Mouse (Mus musculus) heart, postnatal 36 days (tissue): Measurements from ENCODE around the gene Parn. TPM values are rescaled to one million over a fixed set of nuclear protein-coding genes. Genes with fewer than 3 reads are reported as not detected.
A peak's percentile ranks its signal among the peaks of the same experiment; 100 is the strongest.

Experiments
- DNase-seq, 2 experiments: peaks; one replicate each; pipeline ENCODE4 v3.0.0; 2021 to 2022
- intact Hi-C: fragments of 180-260 bp; cut with DNase I; formaldehyde crosslinking; loops from one replicate; pipeline ENCODE4 v1.15.1; 2025
- total RNA-seq, 2 experiments: library from RNA; stranded (reverse); gene quantifications; 2 replicates each; pipeline ENCODE4 v1.2.3; 2021

The Parn gene
- total RNA-seq, 2 experiments from 2014 or later = 9.0 to 10.9 TPM

DNA sequence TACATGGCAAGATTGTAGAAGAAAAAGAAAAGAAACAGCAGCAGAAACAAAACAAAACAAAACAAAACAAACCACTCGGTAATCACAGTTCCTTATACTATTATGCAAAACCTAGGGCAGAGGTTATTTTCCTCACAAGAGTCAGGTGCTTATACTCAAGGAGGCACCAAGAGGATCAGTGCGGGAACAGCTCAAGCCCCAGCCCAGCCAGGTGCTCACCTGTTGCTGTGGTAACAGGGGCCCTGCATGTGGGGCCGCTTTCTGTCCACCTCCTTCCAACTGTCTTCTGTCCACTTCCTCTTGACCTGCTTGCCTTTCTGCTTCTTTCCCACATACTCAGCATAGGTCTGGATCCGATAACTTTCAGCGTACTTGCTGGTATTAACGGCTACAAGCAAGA, 101.6 kb downstream of the Parn start:
- intact Hi-C loops = no loop called here
- no peak for DNase-seq

- intact Hi-C loops = no loop called here
- DNase-seq = no peak
Observed at GRCm38 (mm10) chr16:13565291-13565690, 102.7 kb downstream of the Parn start.

GRCm38 (mm10) chr16:13557784-13558183, 110.2 kb downstream of the Parn start:
- intact Hi-C loops = no loop called here
- DNase-seq = no peak

- intact Hi-C loops = no loop called here
- peak; percentile 28 to 33 for DNase-seq
Observed at GRCm38 (mm10) chr16:13556954-13557470, 111.0 kb downstream of the Parn start.

GRCm38 (mm10) chr16:13556446-13556845, 111.5 kb downstream of the Parn start:
- intact Hi-C loops = no loop called here
- DNase-seq = no peak

DNA sequence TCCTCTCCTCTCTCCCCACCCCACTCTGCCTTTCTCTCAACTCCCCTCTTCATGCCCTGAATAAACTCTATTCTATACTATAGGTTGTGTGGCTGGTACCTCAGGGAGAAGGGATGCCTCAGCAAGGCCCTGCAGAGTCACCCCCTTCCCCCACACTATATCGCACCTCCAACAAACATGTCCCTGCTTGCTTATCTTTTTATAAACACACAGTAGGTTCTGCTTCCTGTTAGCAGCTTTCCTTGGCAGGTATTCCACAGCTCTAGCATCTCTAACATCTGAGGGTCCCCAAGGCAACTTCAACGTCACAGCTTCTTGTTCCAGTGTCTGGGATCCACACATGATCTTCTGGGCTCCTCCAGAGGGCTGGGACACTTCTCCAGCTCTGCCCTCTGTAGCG, 117.3 kb downstream of the Parn start:
- no peak for DNase-seq
- intact Hi-C loops = no loop called here

DNA sequence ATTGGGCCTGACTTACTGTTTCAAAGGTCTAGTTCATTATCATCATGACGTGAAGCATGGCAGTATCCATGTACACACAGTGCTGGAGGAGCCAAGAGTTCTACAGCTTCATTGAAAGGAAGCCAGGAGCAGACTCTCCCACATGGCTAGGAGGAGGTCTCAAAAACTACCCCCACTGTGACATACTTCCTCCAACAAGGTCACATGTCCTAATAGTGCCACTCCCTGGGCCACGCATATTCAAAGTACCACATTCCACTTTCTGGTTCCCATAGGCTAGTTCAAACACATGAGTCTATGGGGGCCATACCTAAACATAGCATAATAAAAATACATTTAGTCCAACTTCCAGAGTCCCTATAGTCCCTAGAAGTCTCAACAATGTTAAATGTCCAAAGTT, 118.0 kb downstream of the Parn start:
- intact Hi-C loops = no loop called here
- DNase-seq = no peak

DNA sequence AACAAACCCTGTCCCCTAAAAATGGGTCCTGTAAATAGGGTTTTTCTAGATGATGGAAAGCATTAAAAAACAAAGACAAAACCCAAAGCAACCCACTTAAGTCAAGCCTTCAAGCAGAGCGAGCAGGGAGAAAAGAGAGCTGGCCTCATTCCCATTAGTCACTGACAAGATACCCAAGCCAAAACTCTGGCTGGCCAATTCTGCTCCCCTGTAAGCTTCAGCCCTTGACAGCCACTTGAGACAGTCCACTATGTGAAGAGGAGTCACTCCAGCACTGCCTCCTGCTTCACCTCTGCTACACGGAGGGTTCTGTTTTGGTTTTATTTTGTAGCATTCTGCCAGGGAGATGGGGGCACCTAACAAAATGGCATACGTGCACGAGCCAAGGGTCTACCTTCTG, 126.2 kb downstream of the Parn start:
- peak in 1 of 2 experiments; percentile 18 for DNase-seq
- intact Hi-C loops = no loop called here

DNA sequence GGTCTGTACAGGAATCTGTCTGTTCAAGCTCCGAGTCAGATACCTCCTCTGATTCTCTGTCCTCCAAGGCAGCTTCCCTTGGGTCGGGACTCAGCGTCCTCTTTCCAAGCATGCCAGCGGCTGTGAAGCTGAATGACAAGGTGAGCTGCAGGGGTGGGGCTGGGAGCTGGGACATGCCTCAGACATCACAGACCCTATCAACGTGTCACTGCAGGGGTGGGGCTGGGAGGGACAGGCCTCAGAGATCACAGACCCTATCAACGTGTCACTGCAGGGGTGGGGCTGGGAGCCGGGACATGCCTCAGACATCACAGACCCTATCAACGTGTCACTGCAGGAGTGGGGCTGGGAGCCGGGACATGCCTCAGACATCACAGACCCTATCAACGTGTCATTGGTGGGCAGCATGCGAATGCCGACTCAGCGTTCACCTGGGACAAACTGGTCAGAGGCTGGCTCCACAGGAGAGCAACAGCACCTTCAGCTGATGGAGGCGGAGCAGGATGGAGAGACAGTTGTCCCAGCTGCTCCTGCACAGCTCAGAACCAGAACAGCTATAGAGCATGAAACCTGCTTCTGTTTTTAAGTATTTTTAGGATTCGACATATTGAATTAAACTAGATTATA, 126.7 kb downstream of the Parn start:
- DNase-seq = no peak
- intact Hi-C loops = no loop called here

DNA sequence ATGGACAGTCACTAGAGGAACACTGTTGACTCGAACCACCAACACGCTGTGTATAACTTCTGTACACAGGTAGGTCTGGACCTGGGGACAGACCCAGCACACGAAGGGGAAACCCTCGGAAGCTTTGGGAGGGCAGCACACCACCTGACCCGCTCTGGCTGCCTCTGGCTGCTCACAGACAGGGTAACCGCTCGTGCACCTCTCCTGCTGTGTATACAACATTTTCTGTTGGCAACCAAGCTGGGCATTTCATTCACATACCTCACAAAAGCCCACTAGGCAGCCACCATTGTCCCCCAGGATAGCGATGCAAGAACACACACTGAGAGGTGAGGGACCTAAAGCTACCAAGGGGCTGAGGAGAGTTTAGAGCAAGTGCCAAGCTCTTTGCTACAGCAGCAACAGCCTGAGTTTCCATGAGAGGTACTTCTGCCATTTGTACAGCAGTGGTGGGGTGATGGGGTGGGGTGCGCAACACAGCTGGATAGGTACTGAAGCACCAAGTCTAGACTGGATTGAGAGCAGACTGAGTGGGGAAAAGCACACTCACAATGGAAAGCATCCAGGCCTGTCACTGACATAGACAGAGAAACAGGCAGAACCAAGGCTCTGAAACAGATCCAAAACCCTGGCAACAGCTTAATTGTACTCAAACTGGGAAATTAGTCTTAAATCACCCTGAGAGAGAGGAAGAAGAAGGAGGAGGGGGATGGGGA, 128.9 kb downstream of the Parn start:
- no peak for DNase-seq
- intact Hi-C loops = loop anchor here (10.0 kb wide), 1 partner anchor 424 kb away; no protein-coding TSS in a partner anchor

DNA sequence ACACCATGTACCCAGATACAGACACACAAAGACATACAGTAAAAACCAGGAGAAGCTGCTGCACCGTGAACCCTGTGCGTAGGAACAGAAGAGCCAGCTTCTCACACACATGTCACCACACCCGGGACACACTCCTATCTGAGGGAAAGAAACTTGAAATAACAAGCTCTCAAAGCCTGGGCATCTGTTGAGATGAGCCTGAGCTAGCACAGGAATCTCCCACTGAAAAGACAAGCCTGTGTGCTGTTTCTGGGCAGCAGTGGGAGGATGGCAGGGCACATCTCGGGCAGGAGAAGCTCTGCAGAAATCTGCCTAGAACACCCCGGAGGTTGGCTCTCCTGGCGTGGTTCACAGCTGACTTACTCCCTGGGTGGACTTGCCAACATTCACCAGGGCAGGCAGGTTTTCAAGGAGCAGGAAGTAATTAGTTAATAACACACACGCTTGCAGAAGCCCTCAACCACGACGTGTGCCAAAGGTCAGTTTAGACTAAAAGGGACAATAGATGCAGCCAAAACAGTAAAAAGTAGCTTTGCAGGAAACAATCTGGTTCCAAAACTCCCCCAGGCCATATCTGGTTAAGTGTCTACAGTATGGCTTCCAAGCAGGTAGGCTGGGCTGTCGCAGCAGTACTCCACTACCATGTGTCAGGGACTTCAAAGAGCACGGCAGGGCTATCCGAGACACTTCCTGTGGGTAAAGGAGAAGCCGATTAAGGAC, 129.6 kb downstream of the Parn start:
- no peak for DNase-seq
- intact Hi-C loops = loop anchor here (10.0 kb wide), 1 partner anchor 424 kb away; no protein-coding TSS in a partner anchor

DNA sequence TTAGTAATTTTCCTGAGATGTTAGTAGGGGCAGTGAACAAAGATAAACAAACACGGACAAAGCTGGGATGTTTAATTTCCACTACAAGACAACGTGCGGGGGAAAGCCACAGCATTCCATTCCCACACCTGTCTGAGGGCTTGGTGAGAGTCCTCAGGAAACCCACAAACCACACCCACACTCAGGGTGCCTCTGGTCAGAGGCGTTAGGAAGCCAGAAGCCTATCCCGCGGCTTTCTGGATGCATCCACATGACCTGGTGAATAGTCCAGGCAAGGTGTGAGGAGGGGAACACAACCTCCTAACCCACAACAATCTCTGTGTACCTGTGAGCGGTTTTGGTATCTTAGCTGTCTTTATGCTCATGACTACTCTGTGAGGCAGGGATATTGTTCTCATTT, 131.6 kb downstream of the Parn start:
- intact Hi-C loops = loop anchor here (10.0 kb wide), 1 partner anchor 422 kb away; no protein-coding TSS in a partner anchor
- no peak for DNase-seq

DNA sequence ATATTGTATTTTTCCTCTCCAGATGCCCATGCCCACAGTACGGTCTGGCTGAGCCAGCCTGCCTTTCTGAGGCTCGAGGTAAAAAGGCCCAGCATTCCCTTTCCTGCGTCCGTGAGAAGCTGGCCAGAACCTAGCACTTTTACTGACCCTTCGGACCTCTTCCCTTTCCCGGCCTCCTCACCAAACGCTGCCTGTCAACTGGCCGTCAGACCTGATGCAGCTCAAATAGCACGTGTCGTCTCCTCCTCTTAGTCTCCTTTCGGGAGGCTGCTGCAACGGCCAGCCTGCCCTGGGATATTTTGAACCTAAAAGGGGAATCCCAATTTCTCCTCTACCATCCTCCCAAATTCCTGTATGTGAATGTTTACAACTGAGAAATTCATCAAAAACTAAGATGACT, 132.1 kb downstream of the Parn start:
- intact Hi-C loops = loop anchor here (10.0 kb wide), 1 partner anchor 421 kb away; no protein-coding TSS in a partner anchor

GRCm38 (mm10) chr16:13532840-13533239, 135.1 kb downstream of the Parn start:
- peak in 1 of 2 experiments; percentile 39 for DNase-seq
- intact Hi-C loops = loop anchor here (1.0 to 10.0 kb wide), 6 partner anchors 48 to 418 kb away; no protein-coding TSS in a partner anchor

More for the DNA sequence above, 132.1 kb downstream of the Parn start:
- DNase-seq = no peak

DNA sequence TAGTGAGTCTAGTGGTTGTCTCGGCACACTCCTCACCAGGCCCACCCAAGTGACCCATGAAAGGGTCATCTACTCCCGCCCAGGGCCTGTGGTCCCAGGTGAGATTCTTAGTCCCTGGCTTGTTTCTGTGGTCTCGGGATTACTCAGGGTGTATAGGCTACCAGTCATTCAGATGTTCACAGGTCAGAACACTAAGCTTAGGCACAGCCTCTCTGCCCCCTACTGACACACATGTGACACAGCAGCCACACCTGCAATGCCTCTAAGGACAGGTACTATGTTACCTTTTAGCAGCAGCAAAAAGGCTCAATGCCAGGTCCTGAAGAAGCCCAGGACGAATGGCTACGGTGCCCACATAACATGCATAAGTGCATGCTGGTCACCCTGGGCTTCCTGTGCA, 136.7 kb downstream of the Parn start:
- DNase-seq = no peak
- intact Hi-C loops = loop anchor here (5.0 to 10.0 kb wide), 2 partner anchors 81 to 416 kb away; no protein-coding TSS in a partner anchor

GRCm38 (mm10) chr16:13521359-13521758, 146.6 kb downstream of the Parn start:
- DNase-seq = peak; percentile 26 to 32

GRCm38 (mm10) chr16:13520301-13520700, 147.7 kb downstream of the Parn start:
- intact Hi-C loops = no loop called here
- peak in 1 of 2 experiments; percentile 18 for DNase-seq

More at GRCm38 (mm10) chr16:13521359-13521758, 146.6 kb downstream of the Parn start:
- intact Hi-C loops = no loop called here

DNA sequence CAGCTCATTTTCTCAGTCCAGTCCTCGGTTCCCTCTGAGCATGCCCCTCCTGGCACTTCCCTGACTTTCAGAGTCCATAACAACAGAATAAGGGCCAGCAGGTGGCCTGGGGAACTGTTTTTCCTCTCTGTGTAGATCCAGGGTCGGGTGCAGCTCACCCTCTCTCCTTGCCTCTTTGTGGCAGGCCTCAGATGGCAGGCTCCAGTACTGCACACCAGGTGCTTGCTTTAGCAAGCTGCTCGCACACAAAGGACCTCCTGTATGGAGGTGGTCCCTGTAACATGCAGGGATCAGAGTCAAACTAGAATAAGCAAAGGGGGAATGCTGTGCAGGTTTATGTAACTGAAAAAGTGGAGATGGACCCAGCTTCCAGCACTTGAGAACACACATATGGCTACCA, 151.8 kb downstream of the Parn start:
- intact Hi-C loops = no loop called here

GRCm38 (mm10) chr16:13515524-13515923, 152.4 kb downstream of the Parn start:
- intact Hi-C loops = no loop called here
- DNase-seq = no peak

More for the DNA sequence above, 151.8 kb downstream of the Parn start:
- DNase-seq = no peak

DNA sequence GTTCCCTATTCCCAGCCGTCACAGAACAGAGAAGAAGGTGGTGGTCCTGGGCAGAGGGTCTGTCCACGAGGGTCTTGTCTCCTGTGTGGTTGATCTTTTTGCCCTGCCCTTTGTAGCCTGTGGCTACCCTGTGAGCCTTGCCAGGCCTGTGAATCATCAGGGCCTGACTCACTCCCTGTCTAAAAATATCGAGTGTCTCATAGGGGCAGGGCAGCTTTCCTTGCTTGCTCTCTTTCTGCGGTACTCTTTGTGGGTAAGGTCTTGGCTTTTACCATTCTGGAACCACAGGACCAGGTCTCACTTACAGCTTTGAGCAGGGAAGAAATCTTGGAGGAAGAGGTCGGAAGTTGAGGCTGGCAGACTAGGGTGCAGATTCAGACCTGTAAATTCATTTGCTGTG, 162.9 kb downstream of the Parn start:
- DNase-seq = peak; percentile 36 to 42
- intact Hi-C loops = no loop called here

GRCm38 (mm10) chr16:13504476-13504875, 163.5 kb downstream of the Parn start:
- DNase-seq = no peak
- intact Hi-C loops = no loop called here
